Mouse (Mus musculus): ENCODE results near the gene Chp2.

The Chp2 gene

GRCm38 (mm10) chr7:122219315-122219801 lies at the start of gene Chp2:
Gene Chp2 (plus strand): TSS chr7:122219496.
- no peak for DNase-seq (ENCODE audit: extremely low read depth, low read depth, low spot score)

GRCm38 (mm10) chr7:122170705-122171104 lies 48.6 kb upstream of the Chp2 start:
- DNase-seq (ENCODE audit: extremely low read depth, low read depth, low spot score) = no peak

GRCm38 (mm10) chr7:122171613-122172012 lies 47.7 kb upstream of the Chp2 start:
- no peak for DNase-seq (ENCODE audit: extremely low read depth, low read depth, low spot score)

GRCm38 (mm10) chr7:122180720-122181119 lies 38.6 kb upstream of the Chp2 start:
- DNase-seq (ENCODE audit: extremely low read depth, low read depth, low spot score) = no peak

- DNase-seq (ENCODE audit: extremely low read depth, low read depth, low spot score) = no peak
Observed at GRCm38 (mm10) chr7:122184569-122184968, 34.7 kb upstream of the Chp2 start.

GRCm38 (mm10) chr7:122186043-122186442 lies 33.3 kb upstream of the Chp2 start, which contains the start of gene Ern2:
Gene Ern2 (minus strand): TSS chr7:122186207.
- no peak for DNase-seq (ENCODE audit: extremely low read depth, low read depth, low spot score)

GRCm38 (mm10) chr7:122189484-122189883 lies 29.8 kb upstream of the Chp2 start:
- DNase-seq (ENCODE audit: extremely low read depth, low read depth, low spot score) = no peak

GRCm38 (mm10) chr7:122191097-122191496 lies 28.2 kb upstream of the Chp2 start:
- no peak for DNase-seq (ENCODE audit: extremely low read depth, low read depth, low spot score)

- DNase-seq (ENCODE audit: extremely low read depth, low read depth, low spot score) = no peak
Observed at GRCm38 (mm10) chr7:122193919-122194318, 25.4 kb upstream of the Chp2 start.

- no peak for DNase-seq (ENCODE audit: extremely low read depth, low read depth, low spot score)
Observed at GRCm38 (mm10) chr7:122196771-122197170, 22.5 kb upstream of the Chp2 start.

- no peak for DNase-seq (ENCODE audit: extremely low read depth, low read depth, low spot score)
Observed at GRCm38 (mm10) chr7:122197306-122197705, 22.0 kb upstream of the Chp2 start.

- DNase-seq (ENCODE audit: extremely low read depth, low read depth, low spot score) = no peak
Observed at GRCm38 (mm10) chr7:122199296-122199695, 20.0 kb upstream of the Chp2 start.

- no peak for DNase-seq (ENCODE audit: extremely low read depth, low read depth, low spot score)
Observed at GRCm38 (mm10) chr7:122203936-122204335, 15.4 kb upstream of the Chp2 start.

GRCm38 (mm10) chr7:122206121-122206520 lies 13.2 kb upstream of the Chp2 start:
- DNase-seq (ENCODE audit: extremely low read depth, low read depth, low spot score) = no peak

- no peak for DNase-seq (ENCODE audit: extremely low read depth, low read depth, low spot score)
Observed at GRCm38 (mm10) chr7:122208276-122209021, 10.8 kb upstream of the Chp2 start.

GRCm38 (mm10) chr7:122226020-122226742 lies 6.9 kb downstream of the Chp2 start:
- no peak for DNase-seq (ENCODE audit: extremely low read depth, low read depth, low spot score)

GRCm38 (mm10) chr7:122226744-122227143 lies 7.4 kb downstream of the Chp2 start:
- no peak for DNase-seq (ENCODE audit: extremely low read depth, low read depth, low spot score)

- no peak for DNase-seq (ENCODE audit: extremely low read depth, low read depth, low spot score)
Observed at GRCm38 (mm10) chr7:122229306-122229705, 10.0 kb downstream of the Chp2 start.

- DNase-seq (ENCODE audit: extremely low read depth, low read depth, low spot score) = no peak
Observed at GRCm38 (mm10) chr7:122229916-122230315, 10.6 kb downstream of the Chp2 start.

GRCm38 (mm10) chr7:122230866-122231265 lies 11.6 kb downstream of the Chp2 start:
- DNase-seq (ENCODE audit: extremely low read depth, low read depth, low spot score) = no peak

GRCm38 (mm10) chr7:122238939-122239338 lies 19.6 kb downstream of the Chp2 start:
- no peak for DNase-seq (ENCODE audit: extremely low read depth, low read depth, low spot score)

Measured in fat pad, adult 2 months (tissue).